Mouse (Mus musculus) left cerebral cortex, adult 11 months (tissue): ENCODE measurements around the gene Crybg2.

Source experiments
- DNase-seq: peaks from one replicate; pipeline ENCODE4 v3.0.0; 2022; ENCODE audit warnings: low spot score

Crybg2 gene

GRCm38 (mm10) chr4:134120192-134120805 lies 59.7 kb downstream of the Crybg2 start:
- no peak for DNase-seq

DNA sequence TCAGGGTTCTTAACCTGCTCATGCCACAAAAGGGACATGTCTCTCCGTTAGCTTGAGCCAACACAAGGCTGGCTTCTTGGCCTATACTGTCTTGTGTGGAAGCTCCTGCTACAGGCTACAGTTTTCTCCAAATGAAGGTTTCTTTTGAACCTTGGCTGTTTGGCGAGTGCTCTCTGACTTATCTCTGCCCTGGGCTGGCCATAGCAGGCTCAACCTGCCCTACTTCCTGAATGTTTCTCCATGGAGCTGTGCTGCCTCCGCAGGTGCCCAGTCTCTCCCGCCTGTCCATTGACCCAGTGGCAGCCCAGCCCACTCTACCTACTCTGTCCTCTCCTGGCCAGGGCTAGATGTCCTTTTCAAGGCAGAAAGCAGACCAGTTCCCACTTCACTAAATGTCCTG lies 60.3 kb downstream of the Crybg2 start:
- no peak for DNase-seq

DNA sequence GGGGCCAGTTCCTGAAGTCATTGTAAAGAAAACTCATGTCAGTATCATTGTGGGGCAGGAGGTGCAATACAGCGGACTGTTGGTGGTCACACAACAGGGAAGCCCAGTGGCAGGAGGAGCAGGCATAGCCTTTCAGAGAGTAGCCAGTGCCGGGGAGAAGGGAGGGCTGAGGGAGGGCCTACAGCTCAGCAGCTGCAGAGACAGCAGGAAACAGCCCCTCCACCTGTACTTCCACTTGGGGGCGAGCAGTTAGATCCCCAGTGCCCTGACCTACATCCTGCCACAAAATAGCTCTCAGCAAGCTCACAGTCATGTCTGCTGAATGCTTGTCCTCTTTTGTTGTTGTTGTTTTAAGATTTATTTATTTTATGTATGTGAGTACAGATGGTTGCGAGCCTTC lies 61.0 kb downstream of the Crybg2 start:
- no peak for DNase-seq

- no peak for DNase-seq
These were observed 61.7 kb downstream of the Crybg2 start for GRCm38 (mm10) chr4:134122281-134122680.

DNA sequence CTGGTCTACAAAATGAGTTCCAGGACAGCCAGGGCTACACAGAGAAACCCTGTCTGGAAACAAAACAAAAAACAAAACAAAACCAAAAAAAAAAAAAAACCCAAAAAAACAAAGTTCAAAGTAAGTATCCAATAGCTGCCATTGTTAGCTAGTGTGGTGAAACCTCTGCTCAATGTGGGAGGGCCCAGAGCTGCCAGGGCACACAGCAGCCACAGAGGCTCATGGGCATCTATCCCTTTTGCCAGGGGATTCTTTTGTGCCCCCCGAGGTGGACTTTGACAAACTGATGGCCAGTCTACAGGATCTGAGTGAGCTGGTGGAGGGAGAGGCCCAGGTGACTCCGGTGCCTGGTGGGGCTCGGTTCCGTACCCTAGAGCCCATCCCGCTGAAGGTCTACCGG lies 62.5 kb downstream of the Crybg2 start:
- DNase-seq, result no peak

DNA sequence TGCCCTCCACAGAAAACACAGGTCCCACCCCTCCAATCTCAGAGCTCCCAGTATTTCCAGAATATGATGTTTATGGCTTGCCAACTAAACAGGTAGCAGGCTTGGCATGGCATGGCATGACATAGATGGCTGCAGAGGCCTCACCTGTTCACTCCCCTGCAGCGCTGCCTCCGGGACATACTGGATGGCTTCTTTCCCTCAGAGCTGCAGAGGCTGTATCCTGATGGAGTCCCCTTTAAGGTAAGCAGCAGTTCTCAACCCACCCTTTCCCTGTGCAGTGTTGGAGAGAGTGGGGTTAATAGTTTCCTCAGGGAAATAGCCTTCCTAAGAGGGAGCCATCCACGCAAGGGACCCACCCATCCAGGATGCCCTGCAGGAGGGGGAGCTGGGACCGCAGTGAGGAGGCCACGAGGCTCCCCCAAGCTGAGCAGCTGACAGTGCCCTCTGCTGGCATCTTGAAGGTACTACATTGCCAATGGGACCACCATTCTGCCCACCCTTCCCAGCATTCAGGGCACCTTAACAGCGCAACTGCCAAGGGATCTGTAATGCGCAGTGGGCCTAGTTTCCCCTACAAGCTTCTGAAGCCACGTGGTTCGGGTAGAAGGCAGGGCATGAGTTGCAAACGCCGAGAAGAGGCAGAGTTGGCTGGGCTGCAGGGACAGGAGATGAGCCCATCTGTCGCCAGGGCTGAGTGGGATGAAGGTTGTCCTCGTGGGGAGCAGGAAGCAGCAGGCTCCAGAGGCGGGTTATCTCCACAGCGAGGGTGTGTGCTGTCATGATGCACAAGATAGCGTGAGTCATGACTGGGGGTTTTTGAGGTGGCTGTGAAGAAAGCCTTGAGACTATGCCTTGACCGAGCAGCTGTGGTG lies 63.3 kb downstream of the Crybg2 start:
- DNase-seq, result peak; percentile 79

DNA sequence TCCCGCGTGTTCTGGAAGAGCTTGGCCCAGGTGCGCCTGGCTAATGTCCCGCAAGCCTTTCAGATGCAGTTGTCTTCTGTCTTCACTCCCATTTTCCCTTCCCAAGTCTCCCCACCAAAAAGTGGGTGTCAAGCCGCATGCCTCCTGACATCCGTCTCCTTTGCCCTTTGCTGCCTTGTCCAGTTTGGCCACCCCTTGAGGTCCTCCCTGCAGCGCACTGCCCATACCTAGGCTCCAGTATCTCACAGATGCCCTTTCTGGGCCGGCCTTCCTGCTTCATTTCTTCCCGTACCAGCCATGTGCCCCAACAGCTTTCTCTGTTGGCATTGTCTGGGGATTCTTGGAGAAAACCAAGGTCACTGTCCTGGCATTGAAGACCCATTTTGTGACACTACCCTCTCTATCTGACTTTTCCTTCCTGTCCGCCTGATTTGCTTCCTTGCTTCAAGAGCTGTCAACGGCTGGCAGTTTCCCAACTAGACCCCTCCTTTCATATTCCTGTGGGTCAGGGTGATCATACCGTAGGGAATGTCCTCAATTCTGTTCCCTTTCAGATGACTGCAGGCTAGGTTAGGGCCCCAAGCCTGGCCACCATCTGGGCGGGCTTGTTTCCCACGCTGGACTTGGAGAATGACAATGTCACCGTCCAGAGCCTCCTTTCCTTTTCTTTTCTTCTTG lies 64.9 kb downstream of the Crybg2 start:
- no peak for DNase-seq

GRCm38 (mm10) chr4:134126300-134127120 lies 65.9 kb downstream of the Crybg2 start:
- DNase-seq, result no peak

DNA sequence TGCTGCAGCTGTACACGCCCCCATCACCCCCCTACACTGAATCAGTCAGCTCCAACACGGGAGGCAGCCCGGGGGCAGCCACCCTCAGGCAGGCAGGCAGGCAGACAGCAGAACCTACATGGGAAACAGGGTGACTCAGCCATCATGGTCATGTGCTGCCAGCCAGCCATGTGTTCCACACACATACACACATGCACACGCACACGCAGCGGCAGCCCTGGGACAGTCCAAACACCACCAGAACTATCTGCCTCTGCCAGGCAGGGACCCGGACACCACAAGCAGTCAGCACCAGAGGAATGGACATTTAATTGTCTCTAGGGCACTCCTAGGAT lies 66.5 kb downstream of the Crybg2 start:
- peak; percentile 66 for DNase-seq

- DNase-seq, result no peak
These were observed 67.2 kb downstream of the Crybg2 start for GRCm38 (mm10) chr4:134127793-134128192.

- DNase-seq, result peak; percentile 83
These were observed 67.8 kb downstream of the Crybg2 start, which contains the start of gene Sh3bgrl3 for GRCm38 (mm10) chr4:134128221-134128982. Gene Sh3bgrl3 (minus strand): TSS chr4:134128789.

- DNase-seq, result no peak
These were observed 68.4 kb downstream of the Crybg2 start for GRCm38 (mm10) chr4:134128983-134129362.

DNA sequence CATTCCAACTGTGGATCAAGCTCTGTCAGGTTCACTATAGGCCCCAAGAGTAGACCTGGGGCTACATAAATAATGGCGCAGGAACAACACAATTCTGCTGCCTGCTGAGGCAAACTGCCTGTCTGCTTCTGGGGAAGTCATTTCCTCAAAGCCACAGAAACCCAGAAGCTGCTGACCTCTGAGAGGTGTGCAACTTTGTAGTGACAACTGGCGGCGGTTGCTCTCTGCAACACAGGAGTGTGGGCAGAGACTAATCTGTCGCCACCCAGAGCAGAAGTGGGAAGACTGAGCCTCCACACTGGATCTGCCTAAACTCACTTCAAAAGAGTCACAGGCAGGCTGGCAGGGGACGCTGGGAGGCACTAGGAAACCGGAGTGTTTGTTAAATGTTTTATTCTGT lies 68.9 kb downstream of the Crybg2 start:
- DNase-seq, result no peak

DNA sequence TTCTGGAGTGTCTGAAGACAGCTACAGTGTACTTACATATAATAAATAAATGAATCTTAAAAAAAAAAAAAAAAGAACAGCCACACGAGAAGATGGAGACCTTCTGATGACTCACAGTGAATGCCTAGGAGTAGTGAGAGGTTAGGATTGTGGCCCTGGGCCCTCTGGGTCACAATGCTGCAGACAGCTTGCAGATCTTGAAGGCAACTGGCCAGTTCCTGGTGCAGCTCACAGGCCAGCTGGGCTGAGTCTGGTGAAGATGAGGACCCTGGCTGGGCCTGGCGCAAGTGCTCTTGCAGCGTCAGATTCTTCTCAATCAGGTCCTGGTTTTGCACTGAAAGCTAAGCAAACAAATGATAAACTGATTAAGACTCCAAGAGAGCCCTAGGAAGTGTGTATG lies 71.5 kb downstream of the Crybg2 start:
- no peak for DNase-seq

- DNase-seq, result no peak
These were observed 72.0 kb downstream of the Crybg2 start for GRCm38 (mm10) chr4:134132519-134133095.

GRCm38 (mm10) chr4:134136280-134136926 lies 75.8 kb downstream of the Crybg2 start:
- no peak for DNase-seq

- DNase-seq, result no peak
These were observed 78.2 kb downstream of the Crybg2 start for GRCm38 (mm10) chr4:134138857-134139256.
